Mouse (Mus musculus): ENCODE data around the gene Syt15. TPM values are rescaled to one million over a fixed set of nuclear protein-coding genes. Genes with fewer than 3 reads are reported as not detected.

The Syt15 gene
- polyA plus RNA-seq, 1 experiment from 2014 or later: 0.10 TPM

DNA sequence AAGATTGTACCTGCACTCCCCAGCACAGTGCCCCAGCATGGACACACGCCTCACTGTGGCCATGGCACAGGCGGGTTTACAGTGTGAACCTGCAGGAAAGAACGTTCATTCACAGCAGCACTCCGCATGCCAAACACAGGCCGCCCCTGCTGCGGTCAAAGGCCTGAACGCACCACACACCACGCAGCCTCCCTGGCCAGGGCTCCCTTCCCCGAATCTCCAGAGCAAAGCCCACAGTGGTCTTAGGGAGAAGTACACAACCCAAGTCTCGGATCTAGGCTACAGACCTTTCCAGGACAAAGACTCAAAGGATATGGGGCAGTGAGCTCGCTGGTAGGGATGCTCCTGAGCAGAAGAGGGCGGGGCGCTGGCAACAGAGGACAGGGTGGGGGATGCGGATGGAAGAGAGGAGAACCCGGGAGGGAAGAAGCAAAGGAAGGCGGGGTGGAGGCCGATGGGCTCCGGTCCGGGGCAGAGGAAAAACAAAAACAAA lies 18.6 kb upstream of the Syt15 start:
- peak overlapping the region; percentile 62 for H3K9ac ChIP-seq (ENCODE audit: low read length)
- H3K4me3 ChIP-seq (ENCODE audit: low read depth, low read length): peak overlapping the region; percentile 72
- no peak overlapping the region for H3K27ac ChIP-seq (ENCODE audit: low read depth, low read length)
- peak overlapping the region; percentile 96 for H3K4me2 ChIP-seq
- WGBS: 1% methylated on average over 19 of the region's 19 CpGs
- H3K9me3 ChIP-seq (ENCODE audit: control insufficient read depth, low read length): no peaks in the 10 kb centered on the region
- peaks cover 2% of the 10 kb centered on the region; the same call in 1 of the 2 replicates for H3K4me1 ChIP-seq (ENCODE audit: control insufficient read depth, insufficient read depth, low read length)
- H3K27me3 ChIP-seq (ENCODE audit: control insufficient read depth, insufficient read depth, low read length): 0 out of 2 replicates have a peak, but pooled peaks cover 2% of the 10 kb centered on the region
- DNase-seq (ENCODE audit: low spot score, missing footprints) (peak; percentile 90), ATAC-seq (ENCODE audit: low FRiP score) (peak; percentile 85)
- no peaks in the 10 kb centered on the region for H3K36me3 ChIP-seq (ENCODE audit: control insufficient read depth, insufficient read depth, low read length)

DNA sequence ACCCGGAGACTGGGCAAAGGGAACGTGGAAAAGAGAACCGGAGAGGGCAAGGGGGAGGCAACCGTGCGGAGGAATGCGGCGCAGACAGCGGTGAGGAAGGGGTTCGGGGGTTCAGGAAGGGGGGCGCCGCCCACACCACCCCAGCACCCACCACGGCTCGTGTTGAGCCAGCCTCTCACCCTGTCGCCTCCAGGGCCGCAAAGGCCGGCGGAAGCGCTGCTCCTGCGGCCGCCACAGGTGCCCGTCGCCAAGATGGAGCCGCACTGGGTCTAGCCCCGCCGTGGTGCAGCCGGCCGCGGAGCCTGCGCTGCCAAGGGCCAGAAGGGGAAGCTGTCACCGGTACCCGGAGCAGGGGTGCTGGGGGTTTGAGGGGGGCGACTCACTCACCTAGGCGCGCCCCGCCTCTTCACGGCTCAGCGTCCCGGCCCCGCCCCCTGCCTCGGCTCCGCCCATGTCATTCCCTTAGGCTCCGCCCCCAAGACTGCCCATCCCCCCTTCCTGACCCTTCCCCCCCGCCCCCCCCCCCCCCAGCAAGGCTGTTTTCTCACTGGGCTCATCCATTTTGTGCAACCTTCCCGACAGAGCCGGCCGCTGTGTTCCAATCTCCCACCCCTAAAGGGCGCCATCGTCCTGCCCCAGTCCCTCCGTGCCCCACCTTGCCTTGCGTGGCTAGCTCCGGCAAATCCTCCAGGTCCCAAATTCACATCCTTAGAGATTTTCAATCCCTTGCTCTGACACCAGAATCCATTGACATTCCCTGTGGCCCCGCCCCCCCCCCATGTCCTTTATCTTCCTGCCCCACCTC lies 18.0 kb upstream of the Syt15 start, which contains the start of gene Gprin2:
TSS of gene Gprin2 (minus strand) at position 423 of the 805 bp plus-strand sequence.
- Histone ChIP-seq H3K27me3 (ENCODE audit: control insufficient read depth, insufficient read depth, low read length) (0 out of 2 replicates have a peak, but pooled peaks cover 2% of the 10 kb centered on the region), H3K9ac (ENCODE audit: low read length) (peak within 1 kb of the TSS; percentile 62), H3K36me3 (ENCODE audit: control insufficient read depth, insufficient read depth, low read length) (no peaks in the 10 kb centered on the region), H3K4me2 (peak within 1 kb of the TSS; percentile 96), H3K27ac (ENCODE audit: low read depth, low read length) (no peak within 1 kb of the TSS), H3K4me3 (ENCODE audit: low read depth, low read length) (peak within 1 kb of the TSS; percentile 72), H3K4me1 (ENCODE audit: control insufficient read depth, insufficient read depth, low read length) (peaks cover 2% of the 10 kb centered on the region; the same call in 1 of the 2 replicates), H3K9me3 (ENCODE audit: control insufficient read depth, low read length) (no peaks in the 10 kb centered on the region)
- ATAC-seq (ENCODE audit: low FRiP score) (peak; percentile 78), DNase-seq (ENCODE audit: low spot score, missing footprints) (peak; percentile 91)
- 2% methylated on average over 44 of the region's 52 CpGs for WGBS

DNA sequence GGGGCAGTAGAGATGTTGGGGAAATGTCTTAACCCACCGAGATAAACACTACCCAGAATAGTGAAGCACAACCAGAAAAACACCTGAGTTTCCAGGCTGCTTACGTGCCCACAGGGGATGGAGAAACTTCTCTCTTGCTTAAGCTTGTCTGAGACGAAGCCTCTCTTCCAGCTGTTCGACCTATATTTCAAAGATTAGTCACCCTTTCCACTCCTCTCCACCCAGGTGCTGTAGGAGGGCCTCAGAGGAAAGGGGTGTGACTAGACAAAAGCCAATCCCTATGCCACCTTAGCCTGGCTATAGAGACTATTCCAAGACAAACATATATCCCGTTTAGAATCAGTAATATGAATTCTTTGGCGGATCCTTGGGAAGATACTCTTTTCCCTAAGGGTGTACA lies 11.4 kb upstream of the Syt15 start:
- peak; percentile 75 for DNase-seq (ENCODE audit: low spot score, missing footprints)

DNA sequence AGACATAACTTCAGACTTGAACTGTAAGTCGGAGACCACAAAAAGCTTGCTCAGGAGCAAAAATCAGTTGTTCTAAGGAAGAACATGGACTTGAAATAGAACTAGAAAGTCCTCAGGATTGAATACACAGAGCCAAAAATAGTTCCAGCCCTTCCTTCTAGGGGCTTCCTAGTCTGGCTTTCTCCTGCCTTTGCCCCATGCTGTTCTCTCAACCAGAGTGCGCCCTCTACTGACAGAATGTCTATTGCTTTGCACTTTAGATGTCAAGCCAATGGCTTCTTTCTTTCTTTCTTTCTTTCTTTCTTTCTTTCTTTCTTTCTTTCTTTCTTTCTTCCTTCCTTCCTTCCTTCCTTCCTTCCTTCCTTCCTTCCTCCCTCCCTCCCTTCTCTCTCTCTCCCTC lies 10.7 kb upstream of the Syt15 start:
- Histone ChIP-seq H3K27ac (ENCODE audit: low read depth, low read length) (no peak overlapping the region), H3K9me3 (ENCODE audit: control insufficient read depth, low read length) (no peaks in the 10 kb centered on the region), H3K36me3 (ENCODE audit: control insufficient read depth, insufficient read depth, low read length) (no peaks in the 10 kb centered on the region), H3K9ac (ENCODE audit: low read length) (no peak overlapping the region), H3K4me2 (no peak overlapping the region), H3K27me3 (ENCODE audit: control insufficient read depth, insufficient read depth, low read length) (no peaks in the 10 kb centered on the region), H3K4me1 (ENCODE audit: control insufficient read depth, insufficient read depth, low read length) (no peaks in the 10 kb centered on the region), H3K4me3 (ENCODE audit: low read depth, low read length) (no peak overlapping the region)
- WGBS: 45% methylated on average over 2 of the region's 2 CpGs
- DNase-seq (ENCODE audit: low spot score, missing footprints) (peak; percentile 82), ATAC-seq (ENCODE audit: low FRiP score) (no peak)

More for the DNA sequence above, 11.4 kb upstream of the Syt15 start:
- no peak overlapping the region for H3K4me2 ChIP-seq
- WGBS: 76% methylated on average over 6 of the region's 6 CpGs
- H3K27me3 ChIP-seq (ENCODE audit: control insufficient read depth, insufficient read depth, low read length): no peaks in the 10 kb centered on the region
- no peak overlapping the region for H3K4me3 ChIP-seq (ENCODE audit: low read depth, low read length)
- H3K4me1 ChIP-seq (ENCODE audit: control insufficient read depth, insufficient read depth, low read length): no peaks in the 10 kb centered on the region
- H3K36me3 ChIP-seq (ENCODE audit: control insufficient read depth, insufficient read depth, low read length): no peaks in the 10 kb centered on the region
- no peak overlapping the region for H3K27ac ChIP-seq (ENCODE audit: low read depth, low read length)
- no peaks in the 10 kb centered on the region for H3K9me3 ChIP-seq (ENCODE audit: control insufficient read depth, low read length)
- ATAC-seq (ENCODE audit: low FRiP score): no peak
- H3K9ac ChIP-seq (ENCODE audit: low read length): no peak overlapping the region

DNA sequence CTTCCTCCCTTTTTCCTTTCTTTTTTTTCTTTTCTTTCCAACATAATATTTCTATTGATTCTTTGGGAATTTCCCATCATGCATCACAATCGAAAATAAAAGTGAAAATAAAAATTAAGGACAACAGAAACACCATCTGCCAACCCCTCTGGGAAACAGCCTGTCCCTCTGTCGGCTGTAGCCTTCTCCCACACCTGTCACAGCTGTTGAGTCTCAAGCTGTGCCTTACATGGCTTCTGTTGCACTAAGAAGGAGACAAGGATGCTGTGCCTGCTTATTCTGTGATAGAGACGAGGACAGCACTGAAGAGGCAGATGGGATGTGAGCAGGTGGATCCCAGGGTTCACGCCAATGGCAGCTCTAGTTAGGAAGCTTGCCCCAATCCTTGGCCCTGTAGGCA lies 10.3 kb upstream of the Syt15 start:
- WGBS: 57% methylated on average over 4 of the region's 4 CpGs
- peak; percentile 10 for DNase-seq (ENCODE audit: low spot score, missing footprints)
- Histone ChIP-seq H3K4me2 (no peak overlapping the region), H3K27ac (ENCODE audit: low read depth, low read length) (no peak overlapping the region), H3K4me3 (ENCODE audit: low read depth, low read length) (no peak overlapping the region), H3K36me3 (ENCODE audit: control insufficient read depth, insufficient read depth, low read length) (no peaks in the 10 kb centered on the region), H3K4me1 (ENCODE audit: control insufficient read depth, insufficient read depth, low read length) (no peaks in the 10 kb centered on the region), H3K27me3 (ENCODE audit: control insufficient read depth, insufficient read depth, low read length) (no peaks in the 10 kb centered on the region), H3K9me3 (ENCODE audit: control insufficient read depth, low read length) (no peaks in the 10 kb centered on the region), H3K9ac (ENCODE audit: low read length) (no peak overlapping the region)
- no peak for ATAC-seq (ENCODE audit: low FRiP score)

DNA sequence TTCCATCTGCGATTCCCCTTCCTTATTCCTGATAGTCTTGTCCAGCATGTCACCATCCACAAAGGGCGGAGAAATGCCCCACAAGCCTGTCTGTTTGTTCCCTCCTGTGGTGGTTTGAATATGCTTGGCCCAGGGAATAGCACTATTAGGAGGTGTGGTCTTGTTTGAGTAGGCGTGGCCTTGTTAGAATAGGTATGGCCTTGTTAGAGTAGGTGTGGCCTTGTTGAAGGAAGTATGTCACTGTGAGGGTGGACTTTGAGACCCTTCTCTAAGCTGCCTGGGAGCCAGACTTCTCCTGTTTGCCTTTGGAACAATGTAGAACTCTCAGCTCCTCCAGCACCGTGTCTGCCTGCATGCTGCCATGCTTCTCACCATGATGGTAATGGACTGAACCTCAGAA lies 9.5 kb upstream of the Syt15 start:
- Histone ChIP-seq H3K9me3 (ENCODE audit: control insufficient read depth, low read length) (no peaks in the 10 kb centered on the region), H3K27ac (ENCODE audit: low read depth, low read length) (no peak overlapping the region), H3K4me2 (no peak overlapping the region), H3K9ac (ENCODE audit: low read length) (no peak overlapping the region), H3K27me3 (ENCODE audit: control insufficient read depth, insufficient read depth, low read length) (no peaks in the 10 kb centered on the region), H3K4me3 (ENCODE audit: low read depth, low read length) (no peak overlapping the region), H3K4me1 (ENCODE audit: control insufficient read depth, insufficient read depth, low read length) (no peaks in the 10 kb centered on the region), H3K36me3 (ENCODE audit: control insufficient read depth, insufficient read depth, low read length) (no peaks in the 10 kb centered on the region)
- ATAC-seq (ENCODE audit: low FRiP score) (no peak), DNase-seq (ENCODE audit: low spot score, missing footprints) (no peak)
- 87% methylated on average over 4 of the region's 4 CpGs for whole genome bisulfite sequencing

DNA sequence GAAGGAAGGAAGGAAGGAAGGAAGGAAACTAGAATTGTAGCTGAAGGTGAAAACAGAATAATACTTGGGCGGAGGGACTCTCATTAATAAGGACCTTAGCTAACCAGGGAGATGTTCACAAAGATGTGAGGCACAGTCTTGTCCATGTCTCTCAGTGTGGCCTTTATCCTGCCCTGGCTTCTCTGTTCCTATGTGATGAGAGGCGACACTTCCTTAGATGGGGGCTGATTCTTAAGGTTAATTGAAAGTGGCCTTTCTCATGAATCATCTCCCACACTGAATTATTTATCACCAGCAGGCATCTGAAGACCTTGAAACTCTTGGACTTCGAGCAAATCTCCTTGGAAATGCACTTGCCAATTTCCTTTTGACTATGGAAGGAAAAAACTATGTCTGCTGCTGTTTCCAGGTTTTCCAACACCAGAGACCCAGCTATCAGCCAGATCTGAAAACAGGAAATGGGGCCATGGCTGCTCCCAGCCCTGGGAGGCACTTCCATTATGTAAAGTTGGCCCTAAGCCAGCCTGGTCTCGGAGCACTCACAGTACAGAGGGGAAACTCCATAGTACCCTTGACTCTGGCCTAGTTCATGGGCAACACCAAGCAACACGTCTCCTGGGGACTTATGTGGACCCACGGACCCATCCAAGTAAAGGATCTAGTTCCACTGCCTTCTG lies 3.8 kb upstream of the Syt15 start:
- DNase-seq (ENCODE audit: low spot score, missing footprints) (no peak), ATAC-seq (ENCODE audit: low FRiP score) (no peak)
- 78% methylated on average over 6 of the region's 6 CpGs for WGBS
- Histone ChIP-seq H3K36me3 (ENCODE audit: control insufficient read depth, insufficient read depth, low read length) (no peaks in the 10 kb centered on the region), H3K4me2 (no peak overlapping the region), H3K4me3 (ENCODE audit: low read depth, low read length) (no peak overlapping the region), H3K4me1 (ENCODE audit: control insufficient read depth, insufficient read depth, low read length) (no peaks in the 10 kb centered on the region), H3K27ac (ENCODE audit: low read depth, low read length) (no peak overlapping the region), H3K9me3 (ENCODE audit: control insufficient read depth, low read length) (no peaks in the 10 kb centered on the region), H3K27me3 (ENCODE audit: control insufficient read depth, insufficient read depth, low read length) (peaks cover 5% of the 10 kb centered on the region), H3K9ac (ENCODE audit: low read length) (no peak overlapping the region)

DNA sequence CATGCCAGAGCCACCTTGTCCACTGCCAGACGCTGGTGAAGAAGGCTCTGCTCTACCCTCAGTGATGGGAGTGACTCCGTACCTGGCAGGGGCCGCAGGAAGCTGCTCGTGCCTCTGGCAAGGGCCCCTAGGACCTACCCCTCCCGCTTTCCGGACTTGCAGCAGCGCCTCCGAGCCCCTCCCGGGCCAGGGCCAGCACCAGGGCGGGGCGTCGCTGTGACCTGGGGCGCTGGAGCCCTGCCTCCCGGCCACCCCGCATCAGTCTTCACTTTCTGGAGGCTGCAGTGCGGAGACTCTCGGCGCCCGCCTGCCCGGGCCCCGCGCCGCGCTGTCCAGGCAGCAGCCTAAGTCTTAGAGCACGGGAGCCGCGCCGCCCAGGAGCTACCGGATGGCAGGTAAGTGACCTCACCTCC lies 397 bp downstream of the Syt15 start:
- Histone ChIP-seq H3K4me3 (ENCODE audit: low read depth, low read length) (peak overlapping the region; percentile 22), H3K27ac (ENCODE audit: low read depth, low read length) (no peak overlapping the region), H3K4me1 (ENCODE audit: control insufficient read depth, insufficient read depth, low read length) (no peaks in the 10 kb centered on the region), H3K4me2 (peak overlapping the region; percentile 40), H3K27me3 (ENCODE audit: control insufficient read depth, insufficient read depth, low read length) (peaks cover 10% of the 10 kb centered on the region), H3K36me3 (ENCODE audit: control insufficient read depth, insufficient read depth, low read length) (no peaks in the 10 kb centered on the region), H3K9me3 (ENCODE audit: control insufficient read depth, low read length) (no peaks in the 10 kb centered on the region), H3K9ac (ENCODE audit: low read length) (no peak overlapping the region)
- ATAC-seq (ENCODE audit: low FRiP score) (no peak), DNase-seq (ENCODE audit: low spot score, missing footprints) (peak; percentile 85)
- 4% methylated on average over 29 of the region's 29 CpGs for WGBS

DNA sequence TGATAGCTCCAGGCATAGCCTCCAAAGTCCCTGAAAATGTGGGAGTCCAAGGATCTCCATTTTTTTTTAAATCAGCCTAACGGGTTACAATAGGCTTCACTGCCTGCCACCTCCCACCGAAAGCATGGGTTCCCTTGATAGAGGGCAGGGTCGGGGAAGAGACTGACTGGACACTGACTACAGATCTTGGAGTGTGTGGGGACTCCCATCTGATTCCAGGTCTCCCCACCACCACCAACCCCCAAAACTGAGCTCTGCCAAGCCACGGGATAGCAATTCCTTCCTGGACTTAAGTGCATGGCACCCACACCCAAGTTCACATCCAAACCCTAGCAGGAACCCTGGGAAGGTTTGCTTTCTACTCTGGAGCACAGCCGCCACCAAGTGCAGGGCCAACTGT lies 1.0 kb downstream of the Syt15 start:
- Histone ChIP-seq H3K4me2 (no peak overlapping the region), H3K9me3 (ENCODE audit: control insufficient read depth, low read length) (no peaks in the 10 kb centered on the region), H3K4me1 (ENCODE audit: control insufficient read depth, insufficient read depth, low read length) (no peaks in the 10 kb centered on the region), H3K4me3 (ENCODE audit: low read depth, low read length) (no peak overlapping the region), H3K27me3 (ENCODE audit: control insufficient read depth, insufficient read depth, low read length) (peaks cover 10% of the 10 kb centered on the region), H3K36me3 (ENCODE audit: control insufficient read depth, insufficient read depth, low read length) (no peaks in the 10 kb centered on the region), H3K9ac (ENCODE audit: low read length) (no peak overlapping the region), H3K27ac (ENCODE audit: low read depth, low read length) (no peak overlapping the region)
- no peak for ATAC-seq (ENCODE audit: low FRiP score)
- peak; percentile 79 for DNase-seq (ENCODE audit: low spot score, missing footprints)
- 73% methylated on average over 5 of the region's 5 CpGs for WGBS

Data from midbrain, embryonic 11.5 days (tissue).